In the genomic region with DNA sequence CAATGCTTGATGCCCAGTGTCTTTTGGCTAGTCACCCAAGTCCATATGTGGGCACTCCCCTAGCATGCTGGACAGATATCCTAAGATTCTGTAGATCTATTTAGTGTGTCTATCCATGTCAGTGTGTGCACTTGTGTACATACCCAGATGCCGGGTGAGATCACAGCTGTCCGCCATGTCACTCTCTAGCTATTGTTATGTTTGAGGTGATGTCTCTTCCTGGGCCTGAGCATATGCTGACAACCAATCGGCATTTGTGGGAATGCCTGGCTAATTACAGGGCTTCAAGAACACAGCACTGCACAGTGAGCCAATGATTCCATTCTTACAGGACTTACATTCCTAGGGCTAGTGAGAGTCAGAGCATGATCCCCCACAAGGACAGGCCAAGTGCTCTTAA, we compare ENCODE assay signal across 19 mouse cellular contexts.
"Had no signal": no experiment of that assay in that cellular context is flagged by ENCODE, and none has a peak within 500 bp of the region (broad histone marks: within the 10 kb centered on the region; RNA-seq: fewer than 3 reads in every experiment).

No protein-coding gene starts in this region.

- DNase-seq: kidney, postnatal 25 days; left cerebral cortex, postnatal 4 days; midbrain, embryonic 14.5 days; right cerebral cortex, adult 18-20 months; right cerebral cortex, postnatal 14 days; right cerebral cortex, postnatal 4 days; thymus, adult 2 months; thymus, postnatal 14 days; thymus, postnatal 4 days had no signal

- H3K4me1 ChIP-seq: limb, embryonic 12.5 days; limb, embryonic 15.5 days; liver, embryonic 15.5 days; megakaryocyte, embryonic 14.5 days; midbrain, embryonic 10.5 days; neural tube, embryonic 12.5 days had no signal

- H3K4me2 ChIP-seq: limb, embryonic 12.5 days; limb, embryonic 15.5 days; liver, embryonic 15.5 days; lung, embryonic 15.5 days; neural tube, embryonic 12.5 days; neural tube, embryonic 15.5 days had no signal

- H3K36me3 ChIP-seq: limb, embryonic 12.5 days; limb, embryonic 15.5 days; liver, embryonic 15.5 days; lung, embryonic 15.5 days; midbrain, embryonic 10.5 days; neural tube, embryonic 12.5 days; neural tube, embryonic 15.5 days had no signal

- H3K27ac ChIP-seq: kidney, postnatal 0 days; limb, embryonic 12.5 days; limb, embryonic 15.5 days; liver, embryonic 15.5 days; lung, embryonic 15.5 days; midbrain, embryonic 10.5 days; neural tube, embryonic 12.5 days; neural tube, embryonic 15.5 days; stomach, postnatal 0 days had no signal

- H3K4me3 ChIP-seq: limb, embryonic 12.5 days; limb, embryonic 15.5 days; liver, embryonic 15.5 days; lung, embryonic 15.5 days; megakaryocyte, embryonic 14.5 days; midbrain, embryonic 10.5 days; neural tube, embryonic 12.5 days; neural tube, embryonic 15.5 days had no signal

- H3K27me3 ChIP-seq: limb, embryonic 12.5 days; limb, embryonic 15.5 days; liver, embryonic 15.5 days; lung, embryonic 15.5 days; megakaryocyte, embryonic 14.5 days; neural tube, embryonic 12.5 days; neural tube, embryonic 15.5 days had no signal

- H3K9me3 ChIP-seq: limb, embryonic 12.5 days; limb, embryonic 15.5 days; liver, embryonic 15.5 days; lung, embryonic 15.5 days; midbrain, embryonic 10.5 days; neural tube, embryonic 12.5 days; neural tube, embryonic 15.5 days had no signal

- H3K9ac ChIP-seq: limb, embryonic 12.5 days; limb, embryonic 15.5 days; liver, embryonic 15.5 days; lung, embryonic 15.5 days; neural tube, embryonic 12.5 days; neural tube, embryonic 15.5 days had no signal
